Mouse (Mus musculus) cerebellum, adult 11-12 months (tissue): ENCODE data around the gene Lrrc55.
"Not testable (repeated sequence)": the region's sequence is repeated elsewhere in the genome, so short reads cannot be mapped to it uniquely, and the experiment has no call there.

Experiments
- DNase-seq: peaks from one replicate; pipeline ENCODE4 v3.0.0; 2022

The Lrrc55 gene

GRCm38 (mm10) chr2:85196901-85197300 is at the start of gene Lrrc55:
Gene Lrrc55 (minus strand): TSS chr2:85197197.
- DNase-seq: no peak

- peak; percentile 38 for DNase-seq
These were observed 49.6 kb upstream of the Lrrc55 start for GRCm38 (mm10) chr2:85246506-85247082.

GRCm38 (mm10) chr2:85245737-85246136 is 48.7 kb upstream of the Lrrc55 start:
- no peak for DNase-seq

GRCm38 (mm10) chr2:85238068-85238667 is 41.2 kb upstream of the Lrrc55 start:
- DNase-seq: no peak

GRCm38 (mm10) chr2:85237231-85237630 is 40.2 kb upstream of the Lrrc55 start:
- DNase-seq: not testable (repeated sequence)

- no peak for DNase-seq
These were observed 33.9 kb upstream of the Lrrc55 start for GRCm38 (mm10) chr2:85230771-85231511.

- DNase-seq: no peak
These were observed 32.6 kb upstream of the Lrrc55 start for GRCm38 (mm10) chr2:85229606-85230005.

GRCm38 (mm10) chr2:85227816-85228335 is 30.9 kb upstream of the Lrrc55 start:
- no peak for DNase-seq

- no peak for DNase-seq
These were observed 27.5 kb upstream of the Lrrc55 start for GRCm38 (mm10) chr2:85224221-85225179.

- DNase-seq: no peak
These were observed 19.6 kb upstream of the Lrrc55 start for GRCm38 (mm10) chr2:85216606-85217005.

- peak; percentile 89 for DNase-seq
These were observed 16.7 kb upstream of the Lrrc55 start for GRCm38 (mm10) chr2:85213746-85214145.

- DNase-seq: no peak
These were observed 12.3 kb upstream of the Lrrc55 start for GRCm38 (mm10) chr2:85209301-85209700.

- no peak for DNase-seq
These were observed 8.2 kb upstream of the Lrrc55 start for GRCm38 (mm10) chr2:85205170-85205569.

- no peak for DNase-seq
These were observed 1.3 kb upstream of the Lrrc55 start for GRCm38 (mm10) chr2:85198011-85198965.

GRCm38 (mm10) chr2:85194566-85194965 is 2.4 kb downstream of the Lrrc55 start:
- no peak for DNase-seq

- no peak for DNase-seq
These were observed 9.3 kb downstream of the Lrrc55 start for GRCm38 (mm10) chr2:85187582-85188151.

- DNase-seq: no peak
These were observed 18.7 kb downstream of the Lrrc55 start for GRCm38 (mm10) chr2:85178139-85178800.

- no peak for DNase-seq
These were observed 23.5 kb downstream of the Lrrc55 start for GRCm38 (mm10) chr2:85173545-85173944.

- DNase-seq: no peak
These were observed 24.3 kb downstream of the Lrrc55 start for GRCm38 (mm10) chr2:85172763-85173103.

GRCm38 (mm10) chr2:85172071-85172762 is 24.8 kb downstream of the Lrrc55 start:
- no peak for DNase-seq
